Mouse (Mus musculus) MEL (cell line): ENCODE measurements around the gene Ssr2. TPM values are rescaled to one million over a fixed set of nuclear protein-coding genes. Genes with fewer than 3 reads are reported as not detected.

ENCODE experiments used
- DNase-seq: peaks from one replicate; pipeline ENCODE4 v3.0.0; 2011; ENCODE audit warnings: low read depth, low spot score
- H3K27ac ChIP-seq: 2 replicates; pipeline ENCODE4 v1.5.1; 2012; ENCODE audit warnings: low read depth, mild to moderate bottlenecking, control low read depth, low read length, moderate library complexity; ENCODE audit not compliant: control insufficient read depth
- H3K27me3 ChIP-seq, 2 experiments: fragments of 150-350 bp in 1 of 2; sonication (generic) in 1 of 2; 2 replicates each; pipeline ENCODE4 v1.6.1; 2012; ENCODE audit warnings: low read length in 2 of 2, mild to moderate bottlenecking in 2 of 2, improper control_type of control experiment in 1 of 2, moderate library complexity in 1 of 2; ENCODE audit not compliant: insufficient read depth in 2 of 2, control insufficient read depth in 1 of 2
- H3K36me3 ChIP-seq, 2 experiments: 2 replicates each; pipeline ENCODE4 v1.6.1; 2012 to 2014; ENCODE audit warnings: low read length in 2 of 2, improper control_type of control experiment in 1 of 2, inconsistent platforms in 1 of 2, mild to moderate bottlenecking in 1 of 2; ENCODE audit not compliant: insufficient read depth in 2 of 2, control insufficient read depth in 1 of 2
- H3K4me1 ChIP-seq, 2 experiments: fragments of 150-350 bp in 1 of 2; sonication (generic) in 1 of 2; 2 replicates each; pipeline ENCODE4 v1.6.1; 2012; ENCODE audit warnings: low read length in 2 of 2, improper control_type of control experiment in 1 of 2, mild to moderate bottlenecking in 1 of 2; ENCODE audit not compliant: insufficient read depth in 2 of 2, control insufficient read depth in 1 of 2
- H3K4me3 ChIP-seq, 2 experiments: fragments of 150-350 bp in 1 of 2; sonication (generic) in 1 of 2; 2 replicates each; pipeline ENCODE4 v1.5.1; 2012; ENCODE audit warnings: low read depth in 2 of 2, low read length in 2 of 2, mild to moderate bottlenecking in 2 of 2, moderate library complexity in 2 of 2, control low read depth in 1 of 2, improper control_type of control experiment in 1 of 2; ENCODE audit not compliant: control insufficient read depth in 1 of 2, insufficient read depth in 1 of 2
- H3K79me2 ChIP-seq: 2 replicates; pipeline ENCODE4 v1.6.1; 2012; ENCODE audit warnings: mild to moderate bottlenecking, low read length, moderate library complexity; ENCODE audit not compliant: control insufficient read depth, poor library complexity, insufficient read depth
- H3K9ac ChIP-seq: 2 replicates; pipeline ENCODE4 v1.6.1; 2012; ENCODE audit warnings: low read depth, mild to moderate bottlenecking, control low read depth, low read length, moderate library complexity; ENCODE audit not compliant: control insufficient read depth, poor library complexity, severe bottlenecking
- H3K9me3 ChIP-seq: fragments of 150-350 bp; sonication (generic); replicated peaks from 2 replicates; pipeline ENCODE4 v1.6.1; 2012; ENCODE audit warnings: mild to moderate bottlenecking, low read length, improper control_type of control experiment, moderate library complexity; ENCODE audit not compliant: insufficient read depth
- CHD2 ChIP-seq: IDR thresholded peaks from 2 replicates; pipeline ENCODE4 v1.6.1; 2011; ENCODE audit warnings: low read length, improper control_type of control experiment
- CTCF ChIP-seq, 3 experiments: IDR thresholded peaks in 2 of 3; conservative IDR thresholded peaks in 1 of 3; 2 replicates each; pipeline ENCODE4 v1.5.1; 2011 to 2012; ENCODE audit warnings: low read length in 3 of 3, low read depth in 2 of 3, mild to moderate bottlenecking in 2 of 3, improper control_type of control experiment in 1 of 3, inconsistent platforms in 1 of 3, mixed read lengths in 1 of 3, moderate library complexity in 1 of 3; ENCODE audit not compliant: control insufficient read depth in 1 of 3, insufficient read depth in 1 of 3, poor library complexity in 1 of 3, severe bottlenecking in 1 of 3
- E2F4 ChIP-seq: IDR thresholded peaks from 2 replicates; pipeline ENCODE4 v1.6.1; 2011; ENCODE audit warnings: low read depth, low read length, improper control_type of control experiment, borderline replicate concordance
- ELF1 ChIP-seq: IDR thresholded peaks from 2 replicates; pipeline ENCODE4 v1.6.1; 2014; ENCODE audit warnings: low read depth, mild to moderate bottlenecking, inconsistent platforms, low read length, improper control_type of control experiment, moderate library complexity
- EP300 ChIP-seq, 2 experiments: IDR thresholded peaks; 2 replicates each; pipeline ENCODE4 v1.6.1; 2011; ENCODE audit warnings: improper control_type of control experiment in 2 of 2, low read length in 2 of 2, low read depth in 1 of 2, mild to moderate bottlenecking in 1 of 2
- ETS1 ChIP-seq: IDR thresholded peaks from 2 replicates; pipeline ENCODE4 v1.6.1; 2012; ENCODE audit warnings: low read depth, mild to moderate bottlenecking, inconsistent platforms, low read length, improper control_type of control experiment, moderate library complexity
- GABPA ChIP-seq: IDR thresholded peaks from 2 replicates; pipeline ENCODE4 v1.6.1; 2012; ENCODE audit warnings: low read depth, mild to moderate bottlenecking, inconsistent platforms, low read length, improper control_type of control experiment, moderate library complexity
- GATA1 ChIP-seq: IDR thresholded peaks from 2 replicates; pipeline ENCODE4 v1.6.1; 2011; ENCODE audit warnings: low read depth, low read length, improper control_type of control experiment
- HCFC1 ChIP-seq: IDR thresholded peaks from 2 replicates; pipeline ENCODE4 v1.6.1; 2012; ENCODE audit warnings: low read depth, mild to moderate bottlenecking, inconsistent platforms, low read length, improper control_type of control experiment, moderate library complexity
- KAT2A ChIP-seq: conservative IDR thresholded peaks from 2 replicates; pipeline ENCODE4 v1.6.1; 2012; ENCODE audit warnings: low read depth, low read length, improper control_type of control experiment, inconsistent platforms
- MAFK ChIP-seq: IDR thresholded peaks from 2 replicates; pipeline ENCODE4 v1.6.1; 2011; ENCODE audit warnings: low read depth, mild to moderate bottlenecking, low read length, improper control_type of control experiment, borderline replicate concordance
- MAX ChIP-seq: IDR thresholded peaks from 2 replicates; pipeline ENCODE4 v1.6.1; 2011; ENCODE audit warnings: low read length, improper control_type of control experiment
- MAZ ChIP-seq: IDR thresholded peaks from 2 replicates; pipeline ENCODE4 v1.6.1; 2012; ENCODE audit warnings: low read depth, mild to moderate bottlenecking, inconsistent platforms, low read length, improper control_type of control experiment
- MEF2A ChIP-seq: IDR thresholded peaks from 2 replicates; pipeline ENCODE4 v1.6.1; 2014; ENCODE audit warnings: low read depth, mild to moderate bottlenecking, inconsistent platforms, low read length, improper control_type of control experiment; ENCODE audit not compliant: poor library complexity, insufficient replicate concordance, severe bottlenecking; ENCODE audit errors: extremely low read depth
- MXI1 ChIP-seq: IDR thresholded peaks from 2 replicates; pipeline ENCODE4 v1.6.1; 2011; ENCODE audit warnings: mild to moderate bottlenecking, low read depth, low read length, improper control_type of control experiment
- MYB ChIP-seq: IDR thresholded peaks from 2 replicates; pipeline ENCODE4 v1.6.1; 2011; ENCODE audit warnings: mild to moderate bottlenecking, low read depth, low read length, improper control_type of control experiment
- MYC ChIP-seq: IDR thresholded peaks from 2 replicates; pipeline ENCODE4 v1.6.1; 2011; ENCODE audit warnings: low read depth, mild to moderate bottlenecking, low read length, improper control_type of control experiment, moderate library complexity
- NELFE ChIP-seq: IDR thresholded peaks from 2 replicates; pipeline ENCODE4 v1.6.1; 2011; ENCODE audit warnings: low read depth, low read length, improper control_type of control experiment
- POLR2A ChIP-seq, 2 experiments: IDR thresholded peaks; 2 replicates each; pipeline ENCODE4 v1.6.1; 2011 to 2012; ENCODE audit warnings: low read length in 2 of 2, mild to moderate bottlenecking in 2 of 2, control low read depth in 1 of 2, improper control_type of control experiment in 1 of 2, low read depth in 1 of 2, moderate library complexity in 1 of 2; ENCODE audit not compliant: control insufficient read depth in 1 of 2, insufficient read depth in 1 of 2, poor library complexity in 1 of 2
- POLR2AphosphoS2 ChIP-seq: IDR thresholded peaks from 2 replicates; pipeline ENCODE4 v1.6.1; 2011; ENCODE audit warnings: low read length, improper control_type of control experiment
- RAD21 ChIP-seq: IDR thresholded peaks from 2 replicates; pipeline ENCODE4 v1.6.1; 2011; ENCODE audit warnings: mild to moderate bottlenecking, low read depth, low read length, improper control_type of control experiment
- SIN3A ChIP-seq: IDR thresholded peaks from 2 replicates; pipeline ENCODE4 v1.6.1; 2012; ENCODE audit warnings: low read length, improper control_type of control experiment, inconsistent platforms
- SMC3 ChIP-seq: IDR thresholded peaks from 2 replicates; pipeline ENCODE4 v1.6.1; 2011; ENCODE audit warnings: low read depth, low read length, improper control_type of control experiment
- TAL1 ChIP-seq: IDR thresholded peaks from 2 replicates; pipeline ENCODE4 v1.6.1; 2012; ENCODE audit warnings: mild to moderate bottlenecking, inconsistent platforms, low read length, moderate library complexity, mixed read lengths
- TCF12 ChIP-seq: IDR thresholded peaks from 2 replicates; pipeline ENCODE4 v1.6.1; 2014; ENCODE audit warnings: low read depth, mild to moderate bottlenecking, inconsistent platforms, low read length, improper control_type of control experiment, moderate library complexity
- UBTF ChIP-seq: IDR thresholded peaks from 2 replicates; pipeline ENCODE4 v1.6.1; 2012; ENCODE audit warnings: low read depth, mild to moderate bottlenecking, inconsistent platforms, low read length, improper control_type of control experiment, moderate library complexity, borderline replicate concordance; ENCODE audit not compliant: insufficient read depth
- USF1 ChIP-seq: IDR thresholded peaks from 2 replicates; pipeline ENCODE4 v1.6.1; 2014; ENCODE audit warnings: low read depth, mild to moderate bottlenecking, inconsistent platforms, low read length, improper control_type of control experiment, moderate library complexity
- USF2 ChIP-seq, 2 experiments: IDR thresholded peaks; 2 replicates each; pipeline ENCODE4 v1.6.1; 2011 to 2012; ENCODE audit warnings: improper control_type of control experiment in 2 of 2, low read length in 2 of 2, borderline replicate concordance in 1 of 2, inconsistent platforms in 1 of 2, low read depth in 1 of 2, mild to moderate bottlenecking in 1 of 2; ENCODE audit not compliant: insufficient read depth in 1 of 2
- ZC3H11A ChIP-seq: IDR thresholded peaks from 2 replicates; pipeline ENCODE4 v1.6.1; 2012; ENCODE audit warnings: low read depth, mild to moderate bottlenecking, inconsistent platforms, low read length, improper control_type of control experiment
- ZMIZ1 ChIP-seq: IDR thresholded peaks from 2 replicates; pipeline ENCODE4 v1.6.1; 2012; ENCODE audit warnings: low read depth, mild to moderate bottlenecking, inconsistent platforms, low read length, improper control_type of control experiment, moderate library complexity
- ZNF384 ChIP-seq: IDR thresholded peaks from 2 replicates; pipeline ENCODE4 v1.6.1; 2012; ENCODE audit warnings: low read depth, mild to moderate bottlenecking, inconsistent platforms, low read length, improper control_type of control experiment
- polyA plus RNA-seq, 2 experiments: library from polyadenylated mRNA; stranded (reverse) in 1 of 2; unstranded in 1 of 2; fragments of >175 nt in 1 of 2; fragments of >200 nt in 1 of 2; gene quantifications; 2 replicates each; pipeline versions ENCODE4 v1.2.1 to v1.2.4; 2012; ENCODE audit warnings: low replicate concordance in 2 of 2, low read depth in 1 of 2; ENCODE audit not compliant: insufficient read length in 2 of 2, insufficient read depth in 1 of 2, missing spikeins in 1 of 2
- total RNA-seq: library from RNA; depleted of rRNA; stranded (reverse); fragments of 300-350 nt; gene quantifications from 2 replicates; pipeline ENCODE4 v1.2.3, GENCODE M21; 2012

Ssr2 gene
- total and polyA plus RNA-seq, 3 experiments: 176 to 706 (median 594) TPM

- no peak for TF ChIP-seq USF1
- TF ChIP-seq MEF2A: no peak
- TF ChIP-seq ZNF384: no peak
- no peak; the same call in none of the 2 replicates for TF ChIP-seq ZMIZ1
- no peak for TF ChIP-seq USF2 (IDR thresholded peaks at IDR 0.05; ENCODE audit: borderline replicate concordance in 1 of 2, insufficient read depth in 1 of 2, low read depth in 1 of 2, low read length in 2 of 2)
- TF ChIP-seq SMC3: no peak; the same call in 1 of the 2 replicates
- peak; percentile 48; the same call in 1 of the 2 replicates for TF ChIP-seq GABPA
- peak; percentile 73; the same call in 1 of the 2 replicates for TF ChIP-seq SIN3A
- no peak; the same call in 1 of the 2 replicates for TF ChIP-seq KAT2A
- TF ChIP-seq TAL1: no peak
- 0 out of 2 replicates have a peak, but pooled peaks have one; percentile 30 for TF ChIP-seq ETS1
- peak; percentile 92 for TF ChIP-seq NELFE
- TF ChIP-seq, all 39 proteins: peak for 17
These were observed 22.2 kb upstream of the Ssr2 start, which contains the start of gene Ubqln4 (continued) for GRCm38 (mm10) chr3:88553525-88553879.

GRCm38 (mm10) chr3:88553880-88554586 is 21.6 kb upstream of the Ssr2 start:
- Histone ChIP-seq H3K4me3 (peak overlapping the region; percentile 84 to 90), H3K4me1 (peaks cover 3 to 5% of the 10 kb centered on the region in 2 experiments; a peak in 2 of 4 replicates), H3K9ac (peak overlapping the region; percentile 93), H3K9me3 (no peaks in the 10 kb centered on the region), H3K27me3 (no peaks in the 10 kb centered on the region), H3K36me3 (peaks cover 9% of the 10 kb centered on the region in 2 experiments), H3K79me2 (peaks cover 24% of the 10 kb centered on the region), H3K27ac (peak overlapping the region; percentile 84)
- peak; percentile 92 for DNase-seq
- TF ChIP-seq MAFK: no peak
- no peak; the same call in 1 of the 2 replicates for TF ChIP-seq UBTF
- peak in 1 of 2 experiments; percentile 55; a peak in 2 of 4 replicates for TF ChIP-seq POLR2A (IDR thresholded peaks at IDR 0.05; ENCODE audit: control insufficient read depth in 1 of 2, insufficient read depth in 1 of 2, low read depth in 1 of 2, low read length in 2 of 2, poor library complexity in 1 of 2)
- no peak; the same call in 1 of the 2 replicates for TF ChIP-seq ZMIZ1
- TF ChIP-seq KAT2A: no peak
- TF ChIP-seq ZC3H11A: no peak
- peak; percentile 58 for TF ChIP-seq HCFC1
- no peak for TF ChIP-seq SMC3
- TF ChIP-seq POLR2AphosphoS2: no peak
- TF ChIP-seq MAZ: no peak
- TF ChIP-seq E2F4: no peak
- peak; percentile 66; the same call in 1 of the 2 replicates for TF ChIP-seq MYC
- TF ChIP-seq NELFE: no peak
- no peak for TF ChIP-seq MYB
- peak; percentile 77 for TF ChIP-seq SIN3A
- no peak for TF ChIP-seq TCF12
- TF ChIP-seq MEF2A: no peak
- no peak for TF ChIP-seq RAD21
- peak; percentile 41; the same call in 1 of the 2 replicates for TF ChIP-seq MAX
- no peak for TF ChIP-seq ZNF384
- peak; percentile 66 for TF ChIP-seq MXI1
- no peak for TF ChIP-seq USF2 (IDR thresholded peaks at IDR 0.05; ENCODE audit: borderline replicate concordance in 1 of 2, insufficient read depth in 1 of 2, low read depth in 1 of 2, low read length in 2 of 2)
- TF ChIP-seq TAL1: no peak
- peak in 2 of 3 experiments; percentile 31 to 55; a peak in 5 of 6 replicates for TF ChIP-seq CTCF (IDR thresholded peaks at IDR 0.05 in 2 of 3, conservative IDR thresholded peaks at IDR 0.05 in 1 of 3; ENCODE audit: control insufficient read depth in 1 of 3, insufficient read depth in 1 of 3, low read depth in 2 of 3, low read length in 3 of 3, poor library complexity in 1 of 3, severe bottlenecking in 1 of 3)
- TF ChIP-seq ETS1: no peak
- TF ChIP-seq CHD2: no peak
- no peak for TF ChIP-seq GATA1
- TF ChIP-seq ELF1: 0 out of 2 replicates have a peak, but pooled peaks have one; percentile 10
- no peak for TF ChIP-seq EP300 (IDR thresholded peaks at IDR 0.05; ENCODE audit: low read depth in 1 of 2, low read length in 2 of 2)
- no peak for TF ChIP-seq GABPA
